Comparison of ENCODE assay signal across 8 mouse cellular contexts in the genomic region with DNA sequence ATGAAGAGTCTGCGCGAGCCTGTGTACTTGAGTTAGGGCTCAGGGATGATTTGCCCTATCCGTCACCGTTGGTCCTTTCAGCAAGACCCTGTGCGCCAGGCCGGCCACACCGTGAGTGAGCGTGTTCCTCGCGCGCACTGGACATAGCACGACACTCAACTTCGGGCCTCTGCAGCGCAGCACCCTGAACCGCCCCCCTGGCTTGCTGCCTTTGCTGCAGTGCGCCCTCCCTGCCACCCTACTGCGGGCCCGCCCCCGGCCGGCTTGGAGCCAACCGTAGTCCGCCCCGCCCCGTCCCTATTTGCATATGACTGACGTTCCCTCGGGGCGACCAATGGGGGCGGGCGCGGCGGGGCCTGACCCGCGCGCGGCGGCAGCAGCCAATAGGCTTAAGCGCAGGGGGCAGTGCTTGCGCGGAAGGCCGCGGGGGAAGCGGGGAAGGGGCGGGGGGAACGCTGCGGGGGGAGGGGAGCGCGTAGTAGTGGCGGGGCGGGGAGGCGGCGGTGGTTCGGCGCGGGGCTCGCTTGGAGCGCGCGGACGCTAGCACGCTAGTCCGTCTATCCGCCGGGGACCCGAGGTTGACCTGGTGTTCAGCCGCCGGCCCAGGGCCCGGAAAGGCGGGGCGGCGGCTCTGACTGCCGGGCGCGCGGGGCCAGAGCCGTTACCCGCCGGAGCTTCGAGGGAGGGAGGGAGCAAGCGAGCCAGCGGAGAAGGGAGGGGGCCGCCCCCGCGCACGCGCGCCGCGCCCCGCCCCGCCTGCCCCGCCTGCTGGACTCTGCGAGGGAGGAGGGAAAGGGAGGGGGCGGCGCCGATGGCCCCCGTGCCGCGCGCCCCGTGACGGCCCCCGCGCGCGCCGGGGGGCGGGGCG. TPM values are rescaled to one million over a fixed set of nuclear protein-coding genes. Genes with fewer than 3 reads are reported as not detected.
A peak's percentile ranks its signal among the peaks of the same experiment; 100 is the strongest.
DNase-seq lines count a peak whose midpoint lies in the region; ATAC-seq and TF ChIP-seq lines count a peak whose summit lies in the region.

No protein-coding gene starts in this region.

- no peak for TF ChIP-seq CTCF in brain, embryonic 14.5 days (IDR thresholded peaks at IDR 0.05; ENCODE audit: borderline replicate concordance, extremely low read depth, insufficient read depth, insufficient read length)
- 0 out of 2 replicates have a peak, but pooled peaks have one; percentile 10 for TF ChIP-seq CTCF in liver, adult 2 months (IDR thresholded peaks at IDR 0.05; ENCODE audit: low read depth, low read length)

- peak overlapping the region; percentile 87 for H3K9ac ChIP-seq in heart, embryonic 11.5 days (ENCODE audit: low read depth, low read length)
- peak overlapping the region; percentile 82 for H3K9ac ChIP-seq in kidney, embryonic 16.5 days (replicated peaks; ENCODE audit: low read length)
- peak overlapping the region; percentile 94 for H3K9ac ChIP-seq in liver, adult 2 months (ENCODE audit: low read depth, low read length)

- peaks cover 54% of the 10 kb centered on the region for H3K4me1 ChIP-seq in heart, embryonic 11.5 days (ENCODE audit: control insufficient read depth, insufficient read depth, low read length)
- H3K4me1 ChIP-seq in kidney, embryonic 16.5 days (ENCODE audit: insufficient read depth, low read length), result peaks cover 59% of the 10 kb centered on the region
- peaks cover 25% of the 10 kb centered on the region for H3K4me1 ChIP-seq in liver, adult 2 months (ENCODE audit: control insufficient read depth, insufficient read depth, low read length)

- peak; percentile 99 for DNase-seq in CD4-positive helper T cell, adult 2 months (ENCODE audit: low read depth, low spot score)
- peak; percentile 99 for DNase-seq in brain, embryonic 14.5 days (ENCODE audit: low read depth)
- peak; percentile 80 for DNase-seq in liver, adult 2 months (ENCODE audit: extremely low read depth, low read depth, low spot score)
- peak; percentile 98 for DNase-seq in spleen, postnatal 36 days (ENCODE audit: low spot score in 2 of 2)

- peak; percentile 86 for TF ChIP-seq POLR2A in brain, embryonic 14.5 days (IDR thresholded peaks at IDR 0.05; ENCODE audit: borderline replicate concordance, extremely low read depth, insufficient read depth, insufficient read length, poor library complexity, severe bottlenecking)
- 0 out of 2 replicates have a peak, but pooled peaks have one; percentile 34 for TF ChIP-seq POLR2A in liver, adult 2 months (IDR thresholded peaks at IDR 0.05; ENCODE audit: extremely low read depth, insufficient read depth, low read length)

- peaks cover 21% of the 10 kb centered on the region for H3K36me3 ChIP-seq in heart, embryonic 11.5 days (ENCODE audit: control insufficient read depth, insufficient read depth, low read length)
- H3K36me3 ChIP-seq in kidney, embryonic 16.5 days (ENCODE audit: insufficient read depth, low read length), result peaks cover 22% of the 10 kb centered on the region
- H3K36me3 ChIP-seq in liver, adult 2 months (ENCODE audit: control insufficient read depth, insufficient read depth, low read length), result peaks cover 7% of the 10 kb centered on the region

- peak overlapping the region; percentile 99 for H3K27ac ChIP-seq in heart, embryonic 11.5 days (ENCODE audit: low read depth, low read length)
- H3K27ac ChIP-seq in kidney, embryonic 16.5 days (ENCODE audit: low read length), result peak overlapping the region; percentile 99
- H3K27ac ChIP-seq in liver, adult 2 months (replicated peaks; ENCODE audit: insufficient read depth, low read depth, low read length), result peak overlapping the region; percentile 95

- H3K9me3 ChIP-seq in heart, embryonic 11.5 days (replicated peaks; ENCODE audit: control insufficient read depth, low read length), result no peaks in the 10 kb centered on the region
- no peaks in the 10 kb centered on the region for H3K9me3 ChIP-seq in kidney, embryonic 16.5 days (ENCODE audit: low read length)

- peak overlapping the region; percentile 74 for H3K4me3 ChIP-seq in heart, embryonic 11.5 days (ENCODE audit: low read depth, low read length)
- H3K4me3 ChIP-seq in kidney, embryonic 16.5 days (ENCODE audit: low read length), result peak overlapping the region; percentile 78
- H3K4me3 ChIP-seq in liver, adult 2 months (ENCODE audit: insufficient read depth, low read depth, low read length), result peak overlapping the region; percentile 80

- ATAC-seq in erythroblast, adult 5-6 weeks (replicated peaks; ENCODE audit: low FRiP score, poor library complexity, severe bottlenecking), result peak; percentile 71
- ATAC-seq in heart, embryonic 11.5 days (replicated peaks; ENCODE audit: insufficient number of reproducible peaks, low FRiP score, low TSS enrichment), result peak; percentile 84
- ATAC-seq in kidney, embryonic 16.5 days (ENCODE audit: low FRiP score, low TSS enrichment), result peak; percentile 82
- peak; percentile 42 for ATAC-seq in monocyte, adult 5-6 weeks (replicated peaks; ENCODE audit: insufficient number of reproducible peaks, low FRiP score, low TSS enrichment, poor library complexity, severe bottlenecking)

- peak overlapping the region; percentile 98 for H3K4me2 ChIP-seq in heart, embryonic 11.5 days
- peak overlapping the region; percentile 79 for H3K4me2 ChIP-seq in kidney, embryonic 16.5 days (replicated peaks; ENCODE audit: low read depth, low read length)

- H3K27me3 ChIP-seq in heart, embryonic 11.5 days (ENCODE audit: control insufficient read depth, insufficient read depth, low read length), result no peaks in the 10 kb centered on the region
- no peaks in the 10 kb centered on the region for H3K27me3 ChIP-seq in kidney, embryonic 16.5 days (ENCODE audit: insufficient read depth, low read length)
- no peaks in the 10 kb centered on the region for H3K27me3 ChIP-seq in liver, adult 2 months (ENCODE audit: control insufficient read depth, insufficient read depth, low read length)

- WGBS in heart, embryonic 11.5 days (ENCODE audit: insufficient replicate concordance), result under 1% methylated on average over 76 of the region's 108 CpGs
- under 1% methylated on average over 55 of the region's 108 CpGs for WGBS in kidney, embryonic 16.5 days
- WGBS in liver, adult 2 months, result 2% methylated on average over 81 of the region's 108 CpGs

- H3K79me2 ChIP-seq in liver, adult 2 months (ENCODE audit: control insufficient read depth, insufficient read depth, low read length), result peaks cover 7% of the 10 kb centered on the region; the same call in 1 of the 2 replicates

RNA-seq across cellular contexts. Expression of a gene that starts 14.5 kb away (rescaled TPM):
- polyA plus RNA-seq in brain, embryonic 14.5 days (2012; rRNA removed), result 107 and 149 TPM in 2 replicates
- 60.2 and 77.4 TPM in 2 replicates for total RNA-seq in erythroblast, adult 5-6 weeks (2015; ENCODE audit: low replicate concordance)
- total RNA-seq in erythroblast, adult 5-6 weeks (2017; ENCODE audit: low replicate concordance), result 15.3 and 26.6 TPM in 2 replicates
- 25.0 and 31.5 TPM in 2 replicates for polyA plus RNA-seq in heart, embryonic 11.5 days (2014; fragmentation: Nextera tagmentation; extraction: Ambion mirVana)
- polyA plus RNA-seq in kidney, embryonic 16.5 days (2015; fragmentation: Nextera tagmentation; extraction: Ambion mirVana), result 28.9 and 30.8 TPM in 2 replicates
- 5.3 and 8.3 TPM in 2 replicates for total RNA-seq in liver, adult 2 months (2014; rRNA removed)
- 18.3 and 23.3 TPM in 2 replicates for polyA plus RNA-seq in liver, adult 2 months (2012; rRNA removed)
- total RNA-seq in monocyte, adult 5-6 weeks (2017), result 55.5 to 68.5 TPM (median 65.9 TPM) in 3 replicates

RNA-seq across cellular contexts. Expression of a gene that starts 15.8 kb away (rescaled TPM):
- polyA plus RNA-seq in brain, embryonic 14.5 days (2012; rRNA removed), result 640 and 871 TPM in 2 replicates
- 1.9 and 2.9 TPM in 2 replicates for total RNA-seq in erythroblast, adult 5-6 weeks (2015; ENCODE audit: low replicate concordance)
- total RNA-seq in erythroblast, adult 5-6 weeks (2017; ENCODE audit: low replicate concordance), result 0.98 TPM in 1 of 2 replicates, not detected in the other
- polyA plus RNA-seq in heart, embryonic 11.5 days (2014; fragmentation: Nextera tagmentation; extraction: Ambion mirVana), result 141 and 158 TPM in 2 replicates
- 197 and 199 TPM in 2 replicates for polyA plus RNA-seq in kidney, embryonic 16.5 days (2015; fragmentation: Nextera tagmentation; extraction: Ambion mirVana)
- total RNA-seq in liver, adult 2 months (2014; rRNA removed), result 3.7 and 6.0 TPM in 2 replicates
- polyA plus RNA-seq in liver, adult 2 months (2012; rRNA removed), result 8.4 and 10.0 TPM in 2 replicates
- total RNA-seq in monocyte, adult 5-6 weeks (2017), result 8.0 to 20.6 TPM (median 20.3 TPM) in 3 replicates

RNA-seq across cellular contexts. Expression of a gene that starts 19.2 kb away (rescaled TPM):
- 2.8 and 2.9 TPM in 2 replicates for polyA plus RNA-seq in brain, embryonic 14.5 days (2012; rRNA removed)
- not detected in 2 replicates for total RNA-seq in erythroblast, adult 5-6 weeks (2015; ENCODE audit: low replicate concordance)
- total RNA-seq in erythroblast, adult 5-6 weeks (2017; ENCODE audit: low replicate concordance), result not detected in 2 replicates
- 0.54 and 0.63 TPM in 2 replicates for polyA plus RNA-seq in heart, embryonic 11.5 days (2014; fragmentation: Nextera tagmentation; extraction: Ambion mirVana)
- polyA plus RNA-seq in kidney, embryonic 16.5 days (2015; fragmentation: Nextera tagmentation; extraction: Ambion mirVana), result 0.84 and 0.98 TPM in 2 replicates
- total RNA-seq in liver, adult 2 months (2014; rRNA removed), result not detected in 2 replicates
- polyA plus RNA-seq in liver, adult 2 months (2012; rRNA removed), result not detected in 2 replicates
- total RNA-seq in monocyte, adult 5-6 weeks (2017), result not detected in 3 replicates

RNA-seq across cellular contexts. Expression of a gene that starts 23.9 kb away (rescaled TPM):
- 163 and 167 TPM in 2 replicates for polyA plus RNA-seq in brain, embryonic 14.5 days (2012; rRNA removed)
- total RNA-seq in erythroblast, adult 5-6 weeks (2015; ENCODE audit: low replicate concordance), result not detected in 2 replicates
- not detected in 2 replicates for total RNA-seq in erythroblast, adult 5-6 weeks (2017; ENCODE audit: low replicate concordance)
- polyA plus RNA-seq in heart, embryonic 11.5 days (2014; fragmentation: Nextera tagmentation; extraction: Ambion mirVana), result 0.17 and 0.25 TPM in 2 replicates
- 0.10 and 0.67 TPM in 2 replicates for polyA plus RNA-seq in kidney, embryonic 16.5 days (2015; fragmentation: Nextera tagmentation; extraction: Ambion mirVana)
- total RNA-seq in liver, adult 2 months (2014; rRNA removed), result not detected in 2 replicates
- not detected in 2 replicates for polyA plus RNA-seq in liver, adult 2 months (2012; rRNA removed)
- total RNA-seq in monocyte, adult 5-6 weeks (2017), result not detected in 3 replicates

RNA-seq across cellular contexts. Expression of a gene that starts 31.4 kb away (rescaled TPM):
- polyA plus RNA-seq in brain, embryonic 14.5 days (2012; rRNA removed), result 20.2 and 28.4 TPM in 2 replicates
- 3.3 and 3.6 TPM in 2 replicates for total RNA-seq in erythroblast, adult 5-6 weeks (2015; ENCODE audit: low replicate concordance)
- 2.4 and 2.6 TPM in 2 replicates for total RNA-seq in erythroblast, adult 5-6 weeks (2017; ENCODE audit: low replicate concordance)
- 20.5 and 25.0 TPM in 2 replicates for polyA plus RNA-seq in heart, embryonic 11.5 days (2014; fragmentation: Nextera tagmentation; extraction: Ambion mirVana)
- 12.5 and 15.2 TPM in 2 replicates for polyA plus RNA-seq in kidney, embryonic 16.5 days (2015; fragmentation: Nextera tagmentation; extraction: Ambion mirVana)
- 7.4 and 8.8 TPM in 2 replicates for total RNA-seq in liver, adult 2 months (2014; rRNA removed)
- 23.3 and 27.0 TPM in 2 replicates for polyA plus RNA-seq in liver, adult 2 months (2012; rRNA removed)
- total RNA-seq in monocyte, adult 5-6 weeks (2017), result 3.7 to 8.1 TPM (median 7.3 TPM) in 3 replicates

Comparison
In these comparisons a context has a peak if more than half of its experiments do, and no peak if none do; other contexts are left out.
1. Peak in every context shown above with its lines: DNase-seq, ATAC-seq, H3K4me3 ChIP-seq and H3K27ac ChIP-seq.
2. RNA of a gene that starts 15.8 kb away (polyA plus RNA-seq): 640 to 871 TPM in brain, embryonic 14.5 days, 197 to 199 TPM in kidney, embryonic 16.5 days and 141 to 158 TPM in heart, embryonic 11.5 days; 8.4 to 10.0 TPM in liver, adult 2 months; every median in the first group is over 10 times any median in the second.